Mouse (Mus musculus) heart, postnatal 10 days (tissue): ENCODE measurements at regions not wholly inside any gene's neighbourhood (a gene's known extent, or its start where the extent isn't known, plus 50 kb on each side); places are given as distances from the start of the nearest gene placed in this dataset.
A peak's percentile ranks its signal among the peaks of the same experiment; 100 is the strongest.

Experiments used
- DNase-seq, 2 experiments: peaks; one replicate each; pipeline ENCODE4 v3.0.0; 2021
- intact Hi-C: fragments of 180-260 bp; cut with DNase I; formaldehyde crosslinking; loops from one replicate; pipeline ENCODE4 v1.15.1; 2025

DNA sequence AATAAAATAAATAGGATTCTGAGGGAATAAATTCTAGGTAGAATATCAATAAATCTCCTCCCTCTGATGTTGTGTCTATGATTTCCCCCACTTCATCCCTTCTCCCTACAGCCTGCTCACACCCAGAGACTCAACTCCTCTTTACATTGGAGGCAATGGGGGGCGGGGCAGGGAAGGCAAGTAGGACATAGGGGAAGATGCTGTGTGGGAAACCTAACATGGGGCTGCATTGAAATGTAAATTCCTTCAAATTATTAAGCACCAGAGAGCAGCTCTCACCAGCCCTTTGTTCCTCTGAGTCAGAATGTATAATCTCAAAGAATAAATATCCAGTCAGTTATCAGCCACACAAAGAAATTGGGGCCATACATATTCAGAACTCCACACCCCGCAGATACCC lies 91.6 kb downstream of the Nuf2 start:
- intact Hi-C loops = no loop called here
- no peak for DNase-seq

DNA sequence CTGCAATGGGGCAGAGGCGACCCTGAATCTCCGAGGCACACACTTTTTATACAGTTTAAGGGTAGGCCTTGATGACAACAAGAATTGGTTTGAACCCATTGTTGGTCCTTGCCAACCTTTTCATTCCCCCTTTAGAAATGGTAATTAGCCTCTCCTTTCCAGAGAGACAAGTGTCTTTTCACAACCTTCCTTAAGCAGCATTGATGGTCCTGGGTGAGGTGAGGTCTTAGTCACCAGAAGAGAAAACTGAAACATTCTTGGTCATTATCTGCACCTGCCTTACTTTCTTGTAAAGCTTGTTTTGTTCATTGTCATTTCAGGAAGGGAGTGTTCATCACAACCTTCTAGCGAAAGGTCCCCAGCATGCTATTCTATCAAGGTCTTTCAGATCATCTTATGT lies 93.3 kb downstream of the Nuf2 start:
- DNase-seq = no peak
- intact Hi-C loops = no loop called here

DNA sequence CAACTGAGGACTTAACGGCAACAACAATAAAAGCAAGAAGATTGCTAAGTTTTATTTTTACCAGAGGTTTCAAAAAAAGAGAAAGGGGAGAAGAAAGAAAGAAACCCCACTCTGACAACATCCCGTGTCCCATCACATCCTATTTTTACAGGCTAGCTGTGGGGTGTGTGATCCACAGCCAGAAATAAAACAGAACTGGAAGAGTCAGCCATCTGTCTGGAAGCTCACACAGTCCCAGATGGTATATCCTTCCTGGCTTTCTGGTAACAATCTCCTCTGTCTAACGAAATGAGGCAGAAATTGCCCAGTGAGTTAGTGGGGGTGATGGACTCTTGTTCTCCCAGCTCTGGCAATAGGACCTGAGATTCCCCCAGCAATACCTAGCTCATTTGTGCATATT lies 108.9 kb downstream of the Nuf2 start:
- intact Hi-C loops = no loop called here
- DNase-seq = no peak

DNA sequence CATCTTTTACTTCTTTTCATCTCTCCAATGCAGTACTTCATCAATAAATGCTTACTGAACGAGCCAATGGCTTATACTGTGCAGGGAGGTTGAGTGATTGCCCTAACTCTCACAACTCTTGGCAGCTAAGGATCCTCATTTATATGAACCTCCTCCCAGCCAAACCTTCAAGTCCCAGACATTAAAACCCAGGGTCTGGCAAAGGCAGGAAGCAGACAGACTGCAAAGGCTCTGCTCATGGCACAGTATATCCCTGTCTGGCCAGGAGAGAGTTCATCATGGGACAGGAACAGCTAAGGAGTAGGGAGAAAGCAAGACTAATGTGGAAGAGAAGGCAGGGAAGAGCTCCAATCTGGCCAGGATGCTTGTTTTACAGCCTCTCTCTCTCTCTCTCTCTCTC lies 109.6 kb downstream of the Nuf2 start:
- intact Hi-C loops = no loop called here
- DNase-seq = peak in 1 of 2 experiments; percentile 9

DNA sequence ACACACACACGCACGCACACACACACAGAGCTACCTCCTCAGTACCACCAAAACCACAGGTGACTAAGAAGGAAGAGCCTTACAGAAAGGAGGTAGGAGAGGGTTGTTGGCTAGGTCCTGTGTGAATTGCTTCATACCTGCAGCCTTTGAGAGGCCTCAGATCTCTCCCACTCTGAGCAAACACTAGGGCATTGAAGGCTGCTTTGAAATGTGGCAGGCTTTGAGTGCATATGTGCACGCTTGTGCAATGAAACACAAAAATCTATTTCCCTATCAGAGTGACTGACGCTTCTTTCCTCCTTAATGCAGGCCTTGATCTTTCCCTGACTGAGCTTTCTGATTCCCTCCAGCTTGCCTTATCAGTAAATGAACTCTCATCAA lies 112.6 kb downstream of the Nuf2 start:
- intact Hi-C loops = no loop called here
- DNase-seq = no peak

DNA sequence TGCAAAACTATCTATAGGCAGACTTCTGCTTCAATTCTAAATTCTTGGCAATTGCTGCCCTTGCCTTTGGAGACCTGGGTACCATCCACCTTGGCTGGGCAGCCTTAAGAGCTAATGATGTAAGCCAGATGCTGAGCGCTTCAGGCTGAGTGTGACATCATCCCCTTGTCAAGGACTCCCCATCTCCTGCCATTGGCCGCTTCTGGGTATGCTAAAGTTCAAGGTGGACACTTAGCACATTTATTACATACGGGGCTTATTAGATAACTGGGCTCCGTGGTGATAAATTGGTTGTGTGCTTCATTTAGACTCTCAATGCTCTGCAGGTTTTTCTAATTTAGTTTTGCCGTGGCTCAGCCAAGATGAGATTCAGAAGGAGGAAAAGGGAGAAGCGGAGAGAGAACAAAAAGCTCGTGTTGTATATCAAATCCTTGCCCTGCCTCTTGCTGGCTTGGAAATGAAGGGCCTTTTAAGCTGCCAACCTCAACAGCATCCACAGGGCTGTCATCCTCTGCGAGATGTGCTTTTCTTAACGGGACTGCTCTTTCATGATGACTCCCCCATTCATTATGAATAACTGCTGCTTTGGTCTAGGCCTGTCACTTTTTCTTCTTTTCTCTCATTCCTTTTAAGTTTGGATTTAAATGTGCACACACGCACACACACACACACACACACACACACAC lies 113.1 kb downstream of the Nuf2 start:
- intact Hi-C loops = no loop called here
- DNase-seq = no peak

DNA sequence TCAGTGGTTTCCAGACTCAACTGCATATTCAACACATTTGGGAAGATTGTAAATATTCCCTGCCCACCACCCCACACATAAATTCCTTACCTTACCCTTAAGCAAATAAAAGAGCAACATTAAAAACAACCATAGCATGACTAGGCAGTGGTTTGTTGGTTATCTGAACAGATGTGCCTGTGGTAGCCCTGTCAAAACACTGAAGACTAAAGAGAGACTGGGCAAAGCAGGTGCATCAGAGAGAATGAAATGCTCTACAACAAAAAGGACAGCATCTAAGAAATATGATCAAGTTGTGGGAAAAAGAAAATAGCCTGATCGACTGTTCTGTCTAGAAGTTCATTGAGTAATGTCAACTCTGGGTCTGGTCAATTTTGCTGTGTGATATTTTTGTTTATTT lies 114.6 kb downstream of the Nuf2 start:
- intact Hi-C loops = no loop called here
- DNase-seq = no peak

DNA sequence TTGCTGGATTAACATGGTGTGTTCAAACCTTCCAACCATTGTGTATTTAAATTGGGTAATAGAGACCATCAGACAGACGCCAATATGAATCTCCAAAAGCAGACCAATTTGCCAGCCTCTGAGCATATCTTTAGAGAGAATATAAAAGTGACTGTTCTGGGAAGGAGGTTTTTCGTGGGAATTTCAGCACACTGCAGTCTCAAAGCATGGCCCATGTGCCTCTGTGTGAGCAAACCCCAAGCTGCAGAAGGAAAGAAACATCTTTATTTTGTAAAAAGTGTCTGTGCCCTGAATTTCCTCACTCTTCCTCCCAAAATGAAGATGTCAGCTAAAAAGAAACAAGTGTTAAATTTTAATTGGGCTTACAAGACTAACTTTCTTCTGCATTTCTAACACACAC lies 123.1 kb downstream of the Nuf2 start:
- DNase-seq = no peak
- intact Hi-C loops = no loop called here

DNA sequence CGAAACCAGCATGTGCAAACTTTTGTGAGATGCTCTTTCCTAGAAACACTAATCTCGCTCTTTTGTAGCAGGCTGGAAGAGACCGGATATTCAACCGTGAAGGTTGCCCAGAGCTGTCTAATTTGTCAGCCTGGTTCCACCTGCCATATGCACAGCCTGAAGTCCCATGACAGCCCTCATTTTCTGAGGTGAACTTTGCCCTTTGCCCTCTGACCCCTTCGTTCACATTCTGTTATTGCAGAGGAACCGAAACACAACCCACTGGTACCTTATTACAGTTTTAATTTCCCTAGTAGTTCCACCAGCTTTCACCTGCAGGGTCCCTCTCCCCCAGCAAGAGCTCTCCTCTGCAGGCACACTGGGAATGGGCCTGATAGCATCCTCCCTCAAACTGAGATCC lies 130.4 kb downstream of the Nuf2 start:
- DNase-seq = no peak
- intact Hi-C loops = no loop called here

DNA sequence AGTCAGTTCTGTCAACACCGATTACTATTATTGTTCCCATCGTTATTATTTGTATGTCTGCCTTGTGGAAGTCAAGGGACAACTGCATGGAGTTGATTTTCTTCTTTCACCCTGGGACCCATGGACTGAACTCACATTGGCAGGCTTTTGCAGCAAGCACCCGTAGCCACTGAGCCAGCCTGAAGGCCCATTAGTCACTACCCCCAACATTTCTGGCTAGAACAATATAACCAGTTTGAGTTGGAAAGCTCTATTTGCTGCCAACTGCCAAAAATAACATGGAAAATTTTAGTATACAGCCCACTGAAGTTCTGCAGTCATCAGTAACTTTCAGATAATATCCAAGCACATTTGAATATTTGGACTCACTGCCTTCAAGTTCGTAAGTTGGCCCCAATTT lies 133.9 kb downstream of the Nuf2 start:
- DNase-seq = no peak
- intact Hi-C loops = no loop called here

DNA sequence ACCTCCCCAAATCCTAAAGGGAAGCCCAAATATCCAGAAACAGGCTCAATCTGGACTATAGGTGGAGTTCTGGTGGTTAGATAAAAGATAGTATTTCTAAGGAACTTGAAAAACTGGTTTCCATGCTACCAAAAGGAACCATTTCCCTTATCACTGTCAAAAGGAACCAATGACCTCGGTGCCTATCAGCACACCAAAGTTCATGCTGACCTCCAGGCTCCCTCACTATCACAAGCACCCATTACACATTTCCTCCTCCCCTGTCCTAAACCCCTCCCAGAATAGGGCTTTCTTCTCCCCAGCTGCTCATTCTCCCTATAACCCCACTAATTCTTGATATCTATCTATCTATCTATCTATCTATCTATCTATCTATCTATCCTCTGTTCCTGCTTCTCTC lies 144.2 kb downstream of the Nuf2 start:
- DNase-seq = no peak
- intact Hi-C loops = no loop called here

DNA sequence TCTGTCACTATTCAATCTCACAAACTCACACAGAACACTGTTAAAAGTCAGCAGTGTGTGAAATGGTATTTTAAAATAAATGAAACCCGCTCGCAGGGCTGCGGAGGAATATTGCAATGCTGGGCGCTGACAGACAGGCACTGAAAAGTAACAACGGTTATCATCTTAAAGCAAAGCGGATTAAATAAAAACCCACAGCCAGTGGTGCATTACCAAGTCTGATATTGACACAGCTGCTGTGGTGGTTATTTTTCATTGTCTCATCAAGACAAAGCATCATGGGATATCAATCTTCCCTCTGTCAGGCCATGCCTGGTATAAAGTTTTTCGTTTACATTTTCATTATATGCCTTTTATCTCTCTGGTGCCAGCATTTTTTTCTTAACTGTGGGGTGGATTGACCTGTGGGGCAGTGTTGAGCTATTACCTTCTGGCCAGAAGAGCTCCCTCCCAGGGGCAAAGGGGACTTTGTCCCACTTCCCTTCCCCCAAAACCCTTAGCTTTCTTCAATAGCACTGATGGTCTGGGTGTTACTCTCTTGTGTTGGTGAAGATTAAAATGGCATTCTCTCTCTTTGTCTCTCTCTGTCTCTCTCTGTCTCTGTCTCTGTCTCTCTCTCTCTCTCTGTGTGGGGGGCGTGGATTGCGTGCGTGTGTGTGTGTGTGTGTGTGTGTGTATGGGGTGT lies 145.4 kb downstream of the Nuf2 start:
- intact Hi-C loops = no loop called here
- no peak for DNase-seq

DNA sequence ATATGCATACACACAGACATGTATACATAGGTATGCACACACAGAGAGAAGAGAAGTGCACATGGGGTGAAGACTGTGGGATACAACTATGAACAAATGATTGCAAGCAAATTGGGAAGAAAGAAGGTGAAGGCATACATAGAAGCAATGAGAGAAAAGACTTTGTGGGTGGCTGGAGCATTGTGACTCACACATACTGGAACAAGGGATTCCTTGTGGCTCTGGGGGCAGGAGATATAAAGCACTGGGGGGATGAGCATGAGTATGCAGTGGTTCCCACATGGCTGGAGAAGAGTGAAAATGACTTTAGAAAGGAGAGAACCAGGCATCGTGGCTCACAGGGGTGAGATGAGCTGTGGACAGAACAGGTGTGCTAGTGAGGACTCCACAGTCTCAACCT lies 156.6 kb downstream of the Nuf2 start:
- DNase-seq = no peak
- intact Hi-C loops = no loop called here

DNA sequence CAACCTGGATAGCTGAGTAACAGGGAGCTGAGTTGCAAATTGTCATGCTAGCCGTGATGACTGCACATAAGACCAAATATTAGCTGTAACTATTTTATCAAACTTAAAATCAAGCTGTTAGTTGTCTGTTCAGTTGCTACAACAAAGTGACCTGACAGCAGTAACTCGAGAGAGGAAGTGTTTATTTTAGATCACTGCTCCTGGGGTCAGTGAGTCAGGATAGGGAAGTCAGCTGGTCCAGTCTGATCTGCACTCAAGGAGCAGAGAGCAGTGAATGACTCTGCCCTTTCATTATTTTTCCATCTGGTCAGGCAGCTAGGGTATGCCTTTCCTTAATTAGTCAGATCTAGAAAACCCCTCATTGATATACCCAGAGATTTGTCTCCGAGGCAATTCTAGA lies 162.5 kb downstream of the Nuf2 start:
- intact Hi-C loops = no loop called here

DNA sequence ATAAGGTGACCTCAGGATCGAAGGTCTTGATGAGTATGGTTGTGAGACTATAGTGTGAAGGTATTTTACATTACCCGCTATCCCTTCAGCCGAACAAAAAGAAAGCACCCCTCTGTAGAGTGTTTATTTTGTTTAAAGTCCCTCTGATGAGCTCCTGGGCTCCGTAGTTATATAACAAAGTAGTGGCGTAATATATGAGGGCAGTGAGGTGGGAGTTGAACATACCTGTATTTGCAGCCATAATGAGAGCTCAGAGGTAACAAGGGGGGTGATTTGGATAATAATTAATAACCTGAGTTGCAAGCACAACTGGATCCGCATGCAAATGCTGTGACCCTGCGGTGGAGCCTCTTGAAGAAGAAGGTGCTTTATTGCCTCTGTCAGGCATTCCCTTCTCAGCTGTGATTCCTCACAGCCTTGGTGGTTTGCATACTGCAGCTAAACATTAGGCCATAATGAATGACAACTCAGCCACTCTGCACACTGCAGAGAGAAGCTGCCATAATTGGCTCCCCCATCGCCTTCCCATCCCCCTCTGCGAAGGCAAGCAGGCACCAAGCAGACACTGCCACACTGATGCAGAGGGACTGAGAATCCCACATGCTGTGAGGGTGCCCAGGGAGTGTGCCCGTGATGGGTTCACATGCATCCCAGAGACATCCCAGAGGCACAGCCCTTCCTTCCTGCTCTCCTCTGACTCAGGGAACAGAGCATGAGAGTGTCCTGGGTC lies 163.3 kb downstream of the Nuf2 start:
- intact Hi-C loops = no loop called here
- no peak for DNase-seq

More for the DNA sequence above, 162.5 kb downstream of the Nuf2 start:
- no peak for DNase-seq

DNA sequence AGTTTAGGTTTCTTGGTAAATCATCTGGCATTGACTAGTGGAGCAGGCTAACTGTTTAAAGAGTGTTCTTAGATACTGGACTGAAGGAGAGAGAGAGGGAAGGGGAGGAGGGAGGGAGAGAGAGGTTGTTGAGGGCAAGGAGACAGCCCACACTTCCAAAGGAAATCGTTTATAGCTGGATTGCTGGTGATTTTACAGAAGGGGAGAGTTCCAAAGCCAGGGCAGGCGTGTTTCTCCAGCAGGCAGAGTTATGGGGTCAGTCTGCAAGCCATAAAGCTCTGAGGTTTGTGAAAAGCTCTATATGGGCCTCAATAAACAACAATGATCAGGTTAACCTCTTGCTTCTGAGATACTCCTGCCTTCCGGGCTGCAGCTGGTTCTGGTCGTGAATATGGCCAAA lies 163.9 kb downstream of the Nuf2 start:
- intact Hi-C loops = no loop called here

DNA sequence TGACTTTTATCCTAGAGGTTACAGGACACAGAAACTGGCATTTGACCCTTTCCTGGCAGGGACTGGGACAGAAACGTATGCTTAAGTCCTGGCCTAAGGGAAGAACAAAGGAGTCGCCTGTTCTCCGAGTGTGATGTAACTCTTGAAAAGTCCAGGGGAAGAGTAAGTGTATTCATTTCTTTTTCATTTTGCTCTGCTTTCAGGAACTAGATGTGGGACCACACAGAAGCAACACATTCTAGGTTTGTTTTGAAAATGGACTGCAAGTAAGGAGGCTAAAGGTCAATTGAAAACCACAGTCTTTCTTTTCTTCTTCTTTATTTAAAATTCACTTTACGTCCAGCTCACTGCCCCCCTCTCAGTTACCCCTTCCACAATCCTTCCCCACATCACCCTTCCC lies 168.7 kb downstream of the Nuf2 start:
- intact Hi-C loops = no loop called here
- DNase-seq = no peak

More for the DNA sequence above, 163.9 kb downstream of the Nuf2 start:
- no peak for DNase-seq

DNA sequence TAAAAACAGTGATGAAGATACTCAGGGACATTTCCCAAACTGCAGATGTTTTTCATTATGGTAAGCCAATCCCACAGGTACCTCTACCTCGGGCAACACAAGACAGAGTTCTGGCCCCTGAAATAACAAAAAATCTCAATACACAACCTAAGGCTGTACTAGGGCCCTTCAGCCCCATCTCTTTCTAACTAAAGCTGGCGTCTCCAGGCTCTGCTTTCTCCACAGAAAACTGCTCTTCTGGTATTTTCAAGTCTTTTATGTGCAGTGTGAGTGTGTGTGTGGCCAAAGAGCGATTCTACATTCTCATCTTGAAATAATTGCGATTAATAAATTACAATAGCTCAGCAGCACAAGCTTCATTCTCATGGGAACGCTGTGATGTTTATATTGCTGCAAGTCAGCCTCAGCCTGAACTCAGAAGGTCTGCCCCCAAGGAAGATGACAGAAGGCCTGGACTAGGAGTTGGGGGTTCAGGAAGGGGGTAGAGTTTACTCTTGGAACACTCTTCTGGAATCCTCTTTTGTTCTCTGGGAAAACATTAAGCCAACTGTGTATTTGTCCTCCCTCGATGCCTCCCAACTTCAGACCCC lies 173.5 kb downstream of the Nuf2 start:
- DNase-seq = no peak
- intact Hi-C loops = no loop called here

DNA sequence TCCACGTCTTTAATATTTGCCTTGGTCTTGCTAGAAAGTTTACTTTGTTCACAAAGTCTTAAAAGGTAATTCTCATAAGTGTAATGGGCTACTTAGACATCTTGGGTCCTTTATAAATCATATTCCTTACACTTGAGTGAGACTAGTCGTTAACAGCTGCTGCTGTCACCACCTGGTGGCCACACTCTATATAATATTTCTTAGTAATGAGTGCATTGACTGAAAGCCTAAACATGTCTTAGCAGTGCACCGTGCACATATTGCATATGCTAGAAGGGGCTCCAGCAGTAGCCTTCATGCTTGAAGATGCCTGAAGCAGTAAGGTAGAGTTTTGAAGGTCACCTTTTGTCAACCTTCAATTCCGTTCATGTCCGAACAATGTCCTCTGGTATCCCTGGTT lies 177.2 kb downstream of the Nuf2 start:
- peak; percentile 24 to 31 for DNase-seq
- intact Hi-C loops = loop anchor here (2.0 kb wide), 1 partner anchor 105 kb away; no protein-coding TSS in a partner anchor

DNA sequence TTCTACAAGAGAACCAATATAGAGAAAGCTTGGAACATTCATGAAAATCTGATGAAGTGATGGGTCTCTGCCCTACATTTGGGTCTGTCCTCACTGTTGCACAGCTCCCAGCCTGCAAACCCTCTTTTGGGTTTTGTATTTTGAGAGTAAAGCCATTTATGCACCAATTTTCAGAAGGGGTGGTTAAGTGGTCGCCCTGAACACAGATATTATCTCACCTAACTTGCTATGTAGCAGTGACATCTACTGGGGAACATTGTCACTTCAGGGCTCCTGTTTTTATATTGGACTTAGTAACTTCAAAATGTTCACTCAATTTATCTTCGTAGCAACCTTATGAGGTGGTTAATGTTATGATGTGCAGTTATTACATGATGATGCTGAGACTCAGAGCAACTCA lies 183.6 kb downstream of the Nuf2 start:
- intact Hi-C loops = loop anchor here (5.0 kb wide), 4 partner anchors 890 to 1405 kb away; no protein-coding TSS in a partner anchor
- peak; percentile 27 to 59 for DNase-seq

DNA sequence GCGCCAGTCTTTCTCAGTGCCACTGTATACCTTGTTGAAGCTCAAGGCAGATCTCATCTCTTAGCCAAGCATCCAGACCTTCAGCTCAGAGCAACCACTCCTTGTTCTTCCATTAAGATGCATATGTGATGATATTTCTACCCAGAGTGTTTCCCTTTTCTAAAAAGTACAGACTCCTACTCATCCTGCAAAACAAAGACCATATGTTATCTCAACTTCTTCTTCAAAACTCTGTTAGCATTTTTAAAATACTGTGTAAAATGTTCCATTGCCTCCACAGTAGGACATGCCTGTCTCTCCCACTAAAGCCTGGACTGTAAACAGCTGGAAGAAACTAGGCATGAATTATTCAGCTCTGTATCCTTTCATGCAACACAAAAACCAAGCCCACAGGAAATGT lies 184.4 kb downstream of the Nuf2 start:
- intact Hi-C loops = loop anchor here (5.0 kb wide), 4 partner anchors 890 to 1405 kb away; no protein-coding TSS in a partner anchor
- DNase-seq = no peak

DNA sequence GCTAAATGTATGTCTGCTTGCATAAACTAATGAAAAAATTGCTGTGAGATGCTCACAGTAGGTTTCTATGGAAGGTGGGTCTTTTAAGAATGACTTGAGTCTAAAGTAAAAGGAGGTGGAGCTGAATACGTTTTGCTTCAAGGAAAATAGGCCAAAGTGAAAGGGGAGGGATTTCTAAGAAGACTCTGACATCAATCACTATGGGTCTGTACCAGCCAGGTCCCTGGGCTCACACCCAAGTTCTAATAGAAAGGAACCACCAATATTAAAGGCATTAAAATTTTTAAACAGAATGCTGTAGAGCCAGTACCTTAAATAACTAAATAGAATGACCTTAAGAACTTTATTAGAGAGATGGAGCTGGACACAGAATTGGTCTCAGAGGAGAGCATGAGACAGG lies 190.1 kb downstream of the Nuf2 start:
- no peak for DNase-seq
- intact Hi-C loops = no loop called here
